Mouse (Mus musculus): ENCODE data around the gene Mrpl43.

Mrpl43 gene

GRCm38 (mm10) chr19:44959633-44960032, 46.6 kb downstream of the Mrpl43 start:
- DNase-seq = no peak

Measured in right cerebral cortex, adult 18-20 months (tissue).